Mouse (Mus musculus): ENCODE data around the gene Gm5127. TPM values are rescaled to one million over a fixed set of nuclear protein-coding genes. Genes with fewer than 3 reads are reported as not detected.

Gene Gm5127
- under 1 TPM; 0.20 to 0.82 TPM for total RNA-seq (2021)
- long read RNA-seq, experiment 1, result 0 reads
- long read RNA-seq, experiment 2, result 0 reads

DNA sequence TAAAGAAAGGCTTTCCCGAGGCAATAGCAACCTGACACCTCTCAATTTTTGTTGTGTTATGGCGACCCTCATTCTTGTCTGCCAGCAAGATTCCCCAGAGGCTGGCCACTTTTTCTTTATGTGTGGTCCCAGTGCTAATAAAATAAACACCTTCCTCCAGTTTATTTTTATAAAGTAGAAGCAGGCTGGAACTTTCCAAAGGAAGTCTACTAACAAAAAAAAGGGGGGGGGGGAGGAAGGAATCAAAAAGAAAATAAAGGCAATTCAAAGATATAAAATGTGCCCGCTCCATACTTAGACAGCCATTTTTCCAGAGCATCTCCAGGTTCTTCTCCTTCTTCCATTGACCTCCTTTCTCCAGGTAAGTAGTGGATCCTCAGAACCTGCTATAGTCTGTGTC is at the start of gene Gm5127:
Gm5127 (plus strand) TSS at position 301 of the 400 bp plus-strand sequence.
- DNase-seq (ENCODE audit: low spot score in 2 of 2), result no peak
- intact Hi-C loops (cut with DNase I), result loop anchor here (5.0 kb wide), 1 partner anchor 184 kb away; no protein-coding TSS in a partner anchor

DNA sequence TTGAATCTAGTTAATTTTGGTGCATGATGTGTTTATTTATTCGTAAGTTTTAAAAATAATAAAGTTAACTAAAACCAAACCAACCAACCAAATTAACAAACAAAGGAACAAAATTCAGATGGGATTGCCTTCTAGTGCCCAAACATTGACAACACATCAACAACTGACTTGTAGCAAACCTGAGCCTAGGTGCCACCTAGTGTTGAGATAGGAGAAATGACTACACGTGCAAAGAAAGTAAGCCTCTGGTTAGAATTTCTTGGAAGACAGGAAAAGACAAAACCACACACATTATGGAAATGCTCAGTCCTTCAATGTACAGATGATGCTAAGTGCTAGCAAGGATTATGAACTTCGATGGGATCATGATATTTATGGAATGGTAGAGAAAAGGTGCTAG is 46.6 kb upstream of the Gm5127 start:
- DNase-seq (ENCODE audit: low spot score in 2 of 2), result no peak
- intact Hi-C loops (cut with DNase I), result no loop called here

DNA sequence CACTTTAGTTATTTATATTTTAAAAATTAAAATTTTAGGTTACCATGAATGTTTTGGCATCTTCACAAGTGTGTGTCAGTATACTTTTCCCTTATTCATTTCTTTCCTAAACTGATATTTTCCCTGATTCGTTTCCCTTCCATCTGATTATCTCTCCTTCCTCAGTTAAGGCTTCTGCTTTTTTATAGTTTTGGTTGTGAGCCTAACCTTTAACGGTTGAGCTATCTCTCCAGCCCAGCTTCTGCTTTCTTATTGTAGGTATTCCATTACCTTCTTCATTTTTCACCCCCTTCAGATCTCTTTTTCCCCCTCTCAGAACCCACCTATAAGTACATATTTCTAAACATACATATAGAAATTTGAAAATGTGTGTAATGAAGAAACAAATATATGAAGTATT is 27.5 kb upstream of the Gm5127 start:
- intact Hi-C loops (cut with DNase I), result no loop called here
- DNase-seq (ENCODE audit: low spot score in 2 of 2), result no peak

DNA sequence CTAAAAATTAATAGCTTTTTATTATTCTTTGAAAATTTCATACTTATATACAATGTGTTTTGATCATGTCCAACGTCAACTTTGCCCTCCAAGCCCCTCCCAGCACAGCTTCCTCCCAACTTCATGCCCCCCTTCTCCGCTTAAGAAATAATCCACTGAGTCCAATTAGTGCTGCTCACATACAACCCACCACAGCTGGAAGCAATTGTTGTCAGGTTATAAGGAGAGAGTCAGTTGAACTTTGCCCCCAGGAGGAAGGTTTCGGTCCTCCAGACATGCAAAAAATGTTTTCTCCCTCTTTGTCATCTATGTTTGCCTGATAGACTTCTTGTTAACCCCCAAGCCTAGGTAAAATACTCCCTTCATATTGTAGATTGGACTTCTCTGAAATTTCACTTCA is 4.0 kb upstream of the Gm5127 start:
- intact Hi-C loops (cut with DNase I), result loop anchor here (10.0 kb wide), 1 partner anchor 586 kb away; no protein-coding TSS in a partner anchor
- DNase-seq (ENCODE audit: low spot score in 2 of 2), result no peak

DNA sequence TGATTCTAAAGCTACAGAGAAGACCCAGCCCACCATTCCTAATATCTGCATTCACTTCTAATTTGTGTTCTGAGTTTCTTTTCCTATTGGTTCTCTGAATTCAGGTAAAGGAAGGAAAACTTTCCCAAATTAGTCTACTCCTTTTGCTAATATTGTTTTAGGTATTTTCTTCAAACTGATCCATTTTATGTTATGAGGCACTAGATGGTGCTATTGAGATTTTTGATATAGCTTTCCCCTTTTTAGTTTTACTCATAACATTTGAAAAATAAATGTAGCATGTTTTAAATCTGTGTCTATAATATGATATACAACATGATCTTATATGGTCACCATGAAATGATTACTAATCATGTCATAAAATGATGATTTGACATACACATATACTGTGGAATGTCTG is 2.6 kb upstream of the Gm5127 start:
- no peak for DNase-seq (ENCODE audit: low spot score in 2 of 2)
- intact Hi-C loops (cut with DNase I), result loop anchor here (5.0 kb wide), 1 partner anchor 187 kb away; no protein-coding TSS in a partner anchor

DNA sequence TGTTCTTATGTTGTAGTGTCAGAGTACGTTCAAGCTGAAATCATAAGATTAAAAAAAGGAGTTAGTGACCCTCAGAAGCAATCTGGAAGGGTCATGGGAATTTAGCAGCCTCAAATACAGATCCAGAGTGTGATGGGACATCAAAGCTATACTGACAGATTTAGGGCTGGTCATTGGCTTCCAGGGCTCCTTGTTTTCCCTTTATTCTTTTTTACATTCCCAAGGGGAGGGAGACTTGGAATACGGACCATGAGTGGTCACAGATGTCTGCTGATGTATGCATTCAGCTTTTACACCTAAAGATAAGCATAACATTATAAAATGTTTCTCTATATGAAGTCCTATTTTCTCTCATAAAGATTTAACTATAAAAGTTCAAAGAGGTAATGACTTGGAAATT is 789 bp upstream of the Gm5127 start:
- intact Hi-C loops (cut with DNase I), result loop anchor here (5.0 kb wide), 1 partner anchor 185 kb away; no protein-coding TSS in a partner anchor
- DNase-seq (ENCODE audit: low spot score in 2 of 2), result no peak

DNA sequence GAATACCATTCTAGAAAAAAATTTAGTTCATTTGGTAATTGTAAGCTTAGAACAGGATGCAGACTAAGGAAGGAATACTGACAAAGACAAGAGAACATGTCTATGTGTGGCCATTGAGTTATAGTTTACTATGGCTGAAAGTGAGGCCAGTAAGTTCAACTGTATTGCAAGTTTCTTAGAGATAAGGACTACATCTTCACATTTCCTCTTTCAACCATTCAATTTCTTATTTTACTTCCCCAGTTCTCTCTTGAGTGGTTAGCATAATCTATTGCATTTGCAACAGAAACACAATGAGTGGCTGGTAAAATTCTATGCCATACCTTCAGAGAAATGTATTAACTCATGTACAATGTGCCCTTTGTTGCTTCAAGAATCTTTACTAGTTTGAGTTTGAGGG is 10.9 kb downstream of the Gm5127 start:
- no peak for DNase-seq (ENCODE audit: low spot score in 2 of 2)
- intact Hi-C loops (cut with DNase I), result no loop called here

DNA sequence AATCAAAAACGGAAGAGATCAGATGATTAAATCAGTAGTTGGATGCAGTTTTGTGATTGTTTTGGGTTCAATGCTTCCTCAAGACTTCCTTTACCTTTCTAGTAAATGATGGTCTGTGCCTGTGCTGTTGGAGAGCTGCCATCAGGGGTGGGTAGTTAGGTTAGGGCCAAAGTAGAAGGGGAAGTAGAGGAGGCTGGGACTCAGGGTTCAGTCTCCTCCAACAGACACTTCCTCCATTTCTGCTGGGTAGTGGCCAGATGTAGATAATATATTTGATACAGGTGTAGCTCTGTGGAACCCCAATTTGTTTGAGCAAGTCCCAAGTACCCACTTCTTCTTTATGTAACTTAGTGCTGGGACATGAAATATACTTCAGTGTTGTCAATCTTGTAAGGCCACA is 12.9 kb downstream of the Gm5127 start:
- DNase-seq (ENCODE audit: low spot score in 2 of 2), result no peak
- intact Hi-C loops (cut with DNase I), result no loop called here

DNA sequence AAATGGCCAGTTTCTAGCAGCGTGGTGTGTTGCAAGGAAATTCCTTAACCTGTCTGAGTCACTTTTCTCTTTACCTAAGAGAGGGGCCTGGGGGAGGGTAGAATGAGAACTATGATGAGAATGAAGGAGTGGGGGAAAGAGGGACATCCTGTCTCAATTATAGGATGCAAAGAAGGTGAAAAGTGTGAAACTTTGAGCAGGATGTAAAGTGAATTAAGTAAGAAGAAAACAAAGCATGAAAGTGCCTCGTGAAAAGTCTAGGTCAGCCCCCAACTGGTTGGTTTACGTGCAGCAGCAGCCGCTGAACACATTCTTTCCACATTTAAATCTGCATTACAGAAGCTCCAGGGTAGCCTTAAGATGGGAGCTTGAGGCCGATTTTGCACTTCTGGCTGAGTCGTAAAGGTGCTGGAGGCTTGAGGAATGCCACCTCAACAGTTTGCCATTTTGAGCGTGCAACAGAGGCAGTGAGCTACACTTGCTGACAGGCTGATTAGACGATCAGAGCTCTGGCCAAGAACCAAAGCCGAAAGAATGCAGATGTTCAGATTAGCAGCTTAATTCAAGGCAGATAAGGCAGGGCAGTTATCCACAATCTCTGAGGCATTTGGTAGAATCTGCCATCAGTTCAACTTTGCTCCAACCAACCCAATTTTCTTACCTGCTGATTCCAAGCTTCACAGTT is 19.7 kb downstream of the Gm5127 start:
- intact Hi-C loops (cut with DNase I), result no loop called here
- DNase-seq (ENCODE audit: low spot score in 2 of 2), result no peak

DNA sequence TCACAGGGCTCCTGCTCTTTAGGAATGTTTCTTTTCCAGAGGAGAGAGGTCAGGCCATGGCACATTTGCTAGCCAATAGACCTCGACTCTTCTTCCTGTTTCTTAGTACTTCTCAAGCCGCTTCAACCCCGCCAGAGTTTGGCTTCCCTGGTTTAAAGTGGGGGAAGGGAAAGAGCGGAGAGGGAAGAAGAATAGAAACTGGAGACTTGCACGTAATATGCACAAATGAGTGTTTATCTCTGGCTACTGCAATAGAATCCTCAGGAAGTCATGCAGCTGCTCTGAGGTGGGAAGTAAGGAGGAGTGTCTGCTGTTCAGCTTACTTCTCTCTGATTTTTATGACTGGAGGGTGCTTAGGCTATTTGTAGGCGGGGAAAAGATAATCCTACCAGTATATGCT is 20.4 kb downstream of the Gm5127 start, which contains the start of gene Cysltr1:
Cysltr1 (minus strand) TSS at position 294 of the 400 bp plus-strand sequence.
- intact Hi-C loops (cut with DNase I), result no loop called here
- no peak for DNase-seq (ENCODE audit: low spot score in 2 of 2)

DNA sequence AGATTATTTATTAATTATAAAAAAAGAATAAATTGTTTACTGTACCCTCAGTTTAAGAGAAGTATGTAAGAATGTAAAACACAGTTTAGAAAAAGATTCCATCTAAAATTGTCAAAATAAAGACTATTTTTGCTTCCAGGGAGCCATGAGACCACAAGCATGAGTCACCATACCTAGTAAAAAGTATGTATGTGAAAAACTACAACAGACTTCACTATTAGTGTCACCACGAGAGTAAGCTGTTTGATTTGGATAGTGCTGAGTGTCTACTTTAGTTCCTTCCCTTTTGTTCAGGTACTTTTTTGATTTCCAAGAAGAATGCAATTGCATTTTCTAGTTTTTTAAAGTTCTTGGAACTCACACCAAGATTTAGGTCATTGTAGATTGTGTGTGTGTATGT is 39.5 kb downstream of the Gm5127 start:
- intact Hi-C loops (cut with DNase I), result no loop called here
- DNase-seq (ENCODE audit: low spot score in 2 of 2), result no peak

DNA sequence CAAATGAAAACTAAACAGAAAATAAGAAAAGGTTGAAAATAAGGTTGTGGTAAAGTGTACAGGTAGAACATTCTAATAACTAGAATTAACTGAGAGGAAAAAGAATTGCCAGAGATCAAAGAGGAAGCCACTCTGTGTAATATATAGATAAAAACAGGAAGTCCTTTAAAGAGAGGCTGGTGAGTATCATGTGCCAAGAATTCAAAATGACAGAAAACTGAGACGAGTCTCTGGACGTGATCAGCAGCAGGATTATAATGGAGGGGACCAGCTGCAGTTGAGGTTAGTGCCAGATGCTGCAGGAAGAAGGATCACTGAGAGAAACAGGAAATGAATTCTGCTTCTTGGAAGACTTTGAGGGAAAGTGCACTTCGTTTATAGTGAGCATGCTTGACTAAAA is 40.7 kb downstream of the Gm5127 start:
- no peak for DNase-seq (ENCODE audit: low spot score in 2 of 2)
- intact Hi-C loops (cut with DNase I), result no loop called here

DNA sequence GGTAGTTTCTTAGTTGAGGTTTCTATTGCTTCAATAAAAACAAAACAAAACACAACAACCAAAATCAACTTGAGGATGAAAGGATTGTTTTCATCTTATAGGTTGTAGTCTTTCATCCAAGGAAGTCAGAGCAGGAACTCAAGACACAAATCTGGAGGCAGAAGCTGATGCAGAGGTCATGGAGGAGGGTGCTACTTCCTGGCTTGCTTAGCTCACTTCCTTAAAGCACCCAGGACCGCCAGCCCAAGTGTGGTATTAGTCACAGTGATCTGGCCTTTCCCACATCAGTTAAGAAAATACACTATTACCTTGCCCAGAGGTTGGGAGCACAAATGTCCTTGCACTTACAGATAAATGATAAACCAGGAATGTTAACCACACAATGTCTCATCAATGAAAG is 45.5 kb downstream of the Gm5127 start:
- intact Hi-C loops (cut with DNase I), result no loop called here
- DNase-seq (ENCODE audit: low spot score in 2 of 2), result no peak

DNA sequence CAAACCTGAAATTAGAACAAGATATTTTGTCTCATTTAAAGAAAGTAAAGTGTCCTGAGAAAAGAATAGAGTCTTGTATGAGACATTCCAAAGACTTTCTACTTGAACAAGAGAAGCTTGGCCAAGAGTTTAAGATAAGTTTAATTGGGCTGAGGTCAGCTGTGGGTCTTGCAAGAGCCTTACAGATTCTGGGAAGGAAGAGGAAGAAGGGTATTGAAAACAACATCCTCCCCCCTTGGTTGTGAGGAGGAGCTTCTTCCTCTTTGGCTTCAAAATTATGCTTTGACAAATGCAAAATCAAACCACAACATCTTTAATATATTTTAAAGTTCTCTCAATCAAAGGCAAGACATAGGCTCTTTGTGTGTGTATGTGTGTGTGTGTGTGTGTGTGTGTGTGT is 50.6 kb downstream of the Gm5127 start:
- intact Hi-C loops (cut with DNase I), result no loop called here
- no peak for DNase-seq (ENCODE audit: low spot score in 2 of 2)

DNA sequence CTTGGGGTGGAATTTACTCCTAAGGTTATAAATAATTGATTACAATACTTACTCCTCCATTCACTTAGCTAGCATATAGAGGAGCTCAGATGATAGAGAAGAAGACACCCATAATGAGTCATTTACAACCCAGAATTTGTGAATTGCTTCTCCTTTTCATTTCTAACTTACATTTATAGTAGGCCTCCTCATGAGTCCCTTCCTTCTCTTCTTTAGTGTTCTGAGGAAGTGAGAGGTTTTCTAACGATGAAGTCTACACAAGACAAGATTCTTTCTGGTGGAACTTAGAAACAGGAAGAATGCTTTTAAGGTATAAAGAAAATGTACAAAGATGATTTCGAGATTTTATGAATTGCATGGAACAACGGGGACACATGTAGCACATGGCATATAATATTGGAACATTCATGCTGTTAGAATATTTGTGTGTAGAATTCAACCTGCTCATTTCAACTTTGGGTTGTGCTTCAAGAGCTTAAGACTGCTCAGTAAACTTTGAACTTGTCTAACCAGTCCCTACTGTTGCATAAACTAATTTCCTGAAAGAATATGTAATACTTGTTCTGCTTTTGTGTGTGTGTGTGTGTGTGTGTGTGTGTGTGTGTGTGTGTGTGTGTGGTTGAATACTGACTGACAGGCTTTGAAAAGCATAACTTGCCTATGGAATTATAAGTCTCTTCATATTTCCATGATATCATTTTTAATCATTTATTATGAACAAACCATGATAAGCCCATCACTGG is 52.0 kb downstream of the Gm5127 start:
- intact Hi-C loops (cut with DNase I), result no loop called here
- DNase-seq (ENCODE audit: low spot score in 2 of 2), result no peak

DNA sequence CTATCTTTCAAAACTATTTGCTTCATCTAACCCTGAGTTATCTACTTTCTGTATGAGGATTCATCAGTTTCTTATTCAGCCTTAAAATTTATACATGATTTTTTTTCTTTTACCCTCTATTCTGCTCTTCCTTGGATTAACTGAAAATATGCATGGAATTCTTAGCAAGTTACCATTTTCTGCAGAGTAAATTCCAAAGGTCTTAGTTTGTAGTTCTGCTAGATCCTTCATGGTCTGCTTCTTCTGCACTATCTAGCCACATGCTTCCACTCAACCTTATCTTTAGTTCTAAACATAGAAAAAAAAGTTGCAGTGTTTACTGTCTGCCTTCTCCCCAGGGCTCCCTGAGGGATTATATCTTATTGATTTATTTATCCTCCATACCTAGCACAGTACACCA is 79.1 kb downstream of the Gm5127 start:
- intact Hi-C loops (cut with DNase I), result no loop called here

DNA sequence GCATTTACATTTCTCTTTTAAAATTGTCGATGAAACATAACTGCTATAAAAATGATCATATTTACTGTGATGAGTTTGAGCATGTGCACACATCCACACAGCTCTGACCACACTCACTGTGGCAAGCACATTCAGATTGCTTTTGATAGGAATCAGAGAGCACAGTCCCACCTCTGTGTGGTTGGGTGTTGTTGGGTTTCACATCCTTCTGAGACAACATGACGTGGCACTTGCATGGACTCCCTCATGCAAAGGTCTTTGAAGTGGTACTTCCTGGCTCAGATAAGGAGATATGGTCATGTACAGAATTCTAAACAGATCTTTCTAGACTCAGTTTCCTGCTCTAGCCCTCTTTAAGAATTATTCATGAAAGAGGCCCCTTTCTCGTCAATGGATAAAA is 121.6 kb downstream of the Gm5127 start:
- intact Hi-C loops (cut with DNase I), result no loop called here
- no peak for DNase-seq (ENCODE audit: low spot score in 2 of 2)

More for the DNA sequence above, 79.1 kb downstream of the Gm5127 start:
- DNase-seq (ENCODE audit: low spot score in 2 of 2), result no peak

DNA sequence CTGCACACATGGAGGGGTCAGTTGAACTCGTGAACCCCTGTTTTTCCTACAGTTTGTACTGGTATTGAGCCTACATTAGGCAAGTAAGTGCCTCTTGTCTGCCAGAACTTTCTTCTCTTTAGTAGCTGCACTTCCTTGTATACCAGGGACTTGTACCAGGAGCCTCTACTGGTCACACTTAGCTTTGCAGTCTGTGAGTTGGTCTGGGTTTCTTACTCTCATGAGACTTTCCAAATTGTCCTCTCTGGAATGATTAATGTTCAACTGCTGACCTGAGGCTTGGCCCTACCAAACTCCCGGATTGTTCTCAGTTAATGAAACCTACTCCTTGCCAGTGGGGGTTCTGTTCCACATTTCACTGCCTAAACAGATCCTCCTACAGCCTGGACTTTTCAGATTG is 134.2 kb downstream of the Gm5127 start:
- intact Hi-C loops (cut with DNase I), result no loop called here
- DNase-seq (ENCODE audit: low spot score in 2 of 2), result no peak

DNA sequence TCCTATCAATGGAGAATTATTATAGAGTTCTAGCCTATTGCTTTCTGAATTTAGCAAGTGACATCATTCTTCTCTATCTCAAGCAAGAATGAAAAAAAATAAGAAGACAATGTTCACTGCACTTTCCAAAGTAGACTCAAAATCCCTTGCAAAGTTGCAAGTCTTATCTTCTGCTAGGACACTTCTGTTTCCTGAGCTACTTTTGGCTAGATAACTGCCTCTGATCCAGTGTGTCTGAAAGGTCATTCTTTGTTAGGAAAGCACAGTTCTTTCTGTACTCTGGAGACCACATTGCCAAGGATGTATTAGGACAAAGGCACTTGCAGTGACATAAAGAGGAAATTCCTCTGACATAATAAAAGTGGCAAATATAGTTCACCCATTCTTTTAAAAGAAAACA is 159.3 kb downstream of the Gm5127 start:
- intact Hi-C loops (cut with DNase I), result no loop called here
- no peak for DNase-seq (ENCODE audit: low spot score in 2 of 2)

DNA sequence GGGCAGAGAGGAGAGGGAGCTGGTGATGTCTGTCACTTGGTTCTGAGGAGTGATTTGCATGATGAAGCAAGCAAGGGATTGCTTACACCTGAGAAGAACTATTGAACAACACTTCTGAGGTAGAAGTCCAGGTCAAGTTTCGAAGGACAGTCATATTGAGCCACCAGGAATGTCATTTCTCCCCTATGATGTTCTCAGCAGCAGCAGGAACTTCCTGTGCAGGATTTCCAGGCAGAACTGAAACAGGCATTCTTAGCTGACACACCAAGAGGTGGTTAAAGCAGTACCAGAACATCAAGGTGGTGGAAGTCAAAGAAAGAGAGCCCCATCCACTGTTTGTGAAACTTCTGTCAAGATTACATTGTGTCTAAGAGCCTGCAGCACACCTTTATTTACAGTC is 172.3 kb downstream of the Gm5127 start:
- intact Hi-C loops (cut with DNase I), result no loop called here
- no peak for DNase-seq (ENCODE audit: low spot score in 2 of 2)

Data from left cerebral cortex, postnatal 14 days (tissue).